Mouse (Mus musculus) lung, embryonic 14.5 days (tissue): Measurements from ENCODE around the gene Spon1. TPM values are rescaled to one million over a fixed set of nuclear protein-coding genes. Genes with fewer than 3 reads are reported as not detected.

ENCODE experiments used
- ATAC-seq: fragments of 200-750 bp; cut with Nextera tagmentation; 2 replicates; pipeline ENCODE4 v1.8.0; 2017; ENCODE audit warnings: mild to moderate bottlenecking, moderate TSS enrichment, moderate library complexity; ENCODE audit not compliant: insufficient read depth
- DNase-seq: peaks from one replicate; pipeline ENCODE4 v3.0.0-alpha.2; 2015
- H3K27ac ChIP-seq: fragments of 300-500 bp; sonication (generic); 2 replicates; pipeline ENCODE4 v1.5.1; 2014; ENCODE audit warnings: low read depth, mild to moderate bottlenecking, moderate library complexity
- H3K27me3 ChIP-seq: fragments of 300-500 bp; sonication (generic); 2 replicates; pipeline ENCODE4 v1.6.1; 2014; ENCODE audit warnings: low read length, control low read depth; ENCODE audit not compliant: insufficient read depth
- H3K36me3 ChIP-seq: fragments of 300-500 bp; sonication (generic); 2 replicates; pipeline ENCODE4 v1.6.1; 2014; ENCODE audit warnings: control low read depth; ENCODE audit not compliant: insufficient read depth
- H3K4me1 ChIP-seq: fragments of 300-500 bp; sonication (generic); 2 replicates; pipeline ENCODE4 v1.6.1; 2014; ENCODE audit warnings: antibody characterized with exemption, control low read depth; ENCODE audit not compliant: insufficient read depth
- H3K4me2 ChIP-seq: fragments of 300-500 bp; sonication (generic); 2 replicates; pipeline ENCODE4 v1.6.1; 2014; ENCODE audit warnings: mild to moderate bottlenecking
- H3K4me3 ChIP-seq: fragments of 300-500 bp; sonication (generic); 2 replicates; pipeline ENCODE4 v1.5.1; 2014; ENCODE audit warnings: low read depth, low read length
- H3K9ac ChIP-seq: fragments of 300-500 bp; sonication (generic); 2 replicates; pipeline ENCODE4 v1.6.1; 2014
- H3K9me3 ChIP-seq: fragments of 300-500 bp; sonication (generic); 2 replicates; pipeline ENCODE4 v1.6.1; 2016; ENCODE audit warnings: low read depth, low read length, control low read depth
- CTCF ChIP-seq: IDR thresholded peaks from 2 replicates; pipeline ENCODE4 v1.5.1; 2016; ENCODE audit warnings: antibody characterized with exemption, low read depth
- WGBS: fragments of 180-500 bp; shearing (Covaris S2); extraction: QIAGEN DNeasy Blood & Tissue Kit; methylation state at CpG from one replicate; pipeline ENCODE4 v1.1.7; 2014; 5-methylcytosine and 5-hydroxymethylcytosine counted together
- polyA plus RNA-seq: library from polyadenylated mRNA; unstranded; fragments of >200 nt; fragmentation: Nextera tagmentation; extraction: Ambion mirVana; gene quantifications from 2 replicates; pipeline ENCODE4 v1.2.1, GENCODE M21; 2014

Gene Spon1
- polyA plus RNA-seq, 1 experiment from 2014 or later: 2.5 TPM

- WGBS: 61% methylated on average over 3 of the region's 3 CpGs
Measured at GRCm38 (mm10) chr7:113774906-113775305, 9.1 kb downstream of the Spon1 start.

DNA sequence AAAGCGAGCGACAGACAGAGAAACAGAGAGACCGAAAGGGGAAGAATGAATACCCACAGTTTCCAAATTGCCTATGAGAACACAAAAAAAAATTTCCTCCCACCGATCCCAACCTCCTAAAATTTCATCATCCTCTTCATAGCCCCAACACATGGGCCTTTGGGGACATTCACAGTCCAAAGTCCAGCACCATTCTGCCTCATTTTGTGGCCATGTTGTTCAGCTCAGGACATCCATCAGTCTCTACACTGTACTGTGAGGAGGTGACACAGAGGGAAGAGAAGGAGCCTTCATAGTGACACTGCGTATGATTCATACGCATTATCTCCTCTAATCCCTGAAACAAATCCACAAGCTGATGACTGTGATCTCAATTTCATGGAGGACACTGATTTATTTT, 12.7 kb downstream of the Spon1 start:
- H3K4me1 ChIP-seq: no peaks in the 10 kb centered on the region
- no peak for DNase-seq
- WGBS: 96% methylated on average over 6 of the region's 6 CpGs

More at GRCm38 (mm10) chr7:113774906-113775305, 9.1 kb downstream of the Spon1 start:
- no peak for TF ChIP-seq CTCF
- no peak overlapping the region for H3K27ac ChIP-seq
- ATAC-seq: no peak
- H3K4me3 ChIP-seq: no peak overlapping the region
- peak; percentile 31 for DNase-seq
- no peaks in the 10 kb centered on the region for H3K4me1 ChIP-seq
- no peak overlapping the region for H3K4me2 ChIP-seq
- no peaks in the 10 kb centered on the region for H3K36me3 ChIP-seq
- no peak overlapping the region for H3K9ac ChIP-seq
- no peaks in the 10 kb centered on the region; the same call in 1 of the 2 replicates for H3K9me3 ChIP-seq
- H3K27me3 ChIP-seq: no peaks in the 10 kb centered on the region

DNA sequence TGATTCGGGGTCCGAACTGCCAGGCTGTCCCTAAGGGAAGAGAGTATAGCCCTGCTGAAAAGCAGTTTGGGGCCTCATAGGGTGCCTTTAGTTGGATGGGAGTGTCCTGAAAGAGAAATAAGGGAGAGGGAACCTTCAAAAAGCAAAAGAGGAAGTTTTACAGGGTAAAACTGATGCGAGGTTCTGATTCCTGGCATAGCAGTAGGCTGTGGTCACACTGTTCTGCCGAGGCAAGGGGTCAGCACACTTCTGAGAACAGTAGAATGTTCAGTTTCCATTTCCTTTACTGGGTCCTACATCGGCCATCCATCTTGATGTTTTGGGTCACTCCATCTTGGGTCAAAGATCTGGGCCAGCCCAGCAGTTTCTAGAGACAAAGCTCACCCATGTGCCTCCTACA, 14.5 kb downstream of the Spon1 start:
- no peak overlapping the region for H3K4me3 ChIP-seq
- H3K9me3 ChIP-seq: no peaks in the 10 kb centered on the region
- H3K27me3 ChIP-seq: no peaks in the 10 kb centered on the region
- no peaks in the 10 kb centered on the region for H3K4me1 ChIP-seq
- no peak for ATAC-seq
- no peak overlapping the region for H3K9ac ChIP-seq
- H3K36me3 ChIP-seq: no peaks in the 10 kb centered on the region
- DNase-seq: no peak
- H3K27ac ChIP-seq: no peak overlapping the region
- H3K4me2 ChIP-seq: no peak overlapping the region
- 88% methylated on average over 5 of the region's 5 CpGs for WGBS
- TF ChIP-seq CTCF: no peak

More for the DNA sequence above, 12.7 kb downstream of the Spon1 start:
- ATAC-seq: no peak
- no peaks in the 10 kb centered on the region for H3K9me3 ChIP-seq
- H3K4me3 ChIP-seq: no peak overlapping the region
- no peak for TF ChIP-seq CTCF
- H3K4me2 ChIP-seq: no peak overlapping the region
- no peaks in the 10 kb centered on the region for H3K36me3 ChIP-seq
- no peaks in the 10 kb centered on the region for H3K27me3 ChIP-seq
- no peak overlapping the region for H3K27ac ChIP-seq
- no peak overlapping the region for H3K9ac ChIP-seq

GRCm38 (mm10) chr7:113791991-113792390, 26.2 kb downstream of the Spon1 start:
- WGBS: 78% methylated on average over 5 of the region's 5 CpGs
- Histone ChIP-seq H3K9ac (no peak overlapping the region), H3K27me3 (no peaks in the 10 kb centered on the region), H3K4me1 (no peaks in the 10 kb centered on the region), H3K36me3 (no peaks in the 10 kb centered on the region), H3K27ac (no peak overlapping the region), H3K4me3 (no peak overlapping the region), H3K4me2 (no peak overlapping the region), H3K9me3 (no peaks in the 10 kb centered on the region)
- no peak for TF ChIP-seq CTCF
- DNase-seq (no peak), ATAC-seq (no peak)

GRCm38 (mm10) chr7:113792871-113793270, 27.1 kb downstream of the Spon1 start:
- WGBS: 61% methylated on average over 3 of the region's 3 CpGs
- Histone ChIP-seq H3K36me3 (no peaks in the 10 kb centered on the region), H3K27me3 (no peaks in the 10 kb centered on the region), H3K4me2 (no peak overlapping the region), H3K4me3 (no peak overlapping the region), H3K9me3 (no peaks in the 10 kb centered on the region), H3K27ac (no peak overlapping the region), H3K4me1 (no peaks in the 10 kb centered on the region), H3K9ac (no peak overlapping the region)
- ATAC-seq (no peak), DNase-seq (peak; percentile 33)
- TF ChIP-seq CTCF: no peak

DNA sequence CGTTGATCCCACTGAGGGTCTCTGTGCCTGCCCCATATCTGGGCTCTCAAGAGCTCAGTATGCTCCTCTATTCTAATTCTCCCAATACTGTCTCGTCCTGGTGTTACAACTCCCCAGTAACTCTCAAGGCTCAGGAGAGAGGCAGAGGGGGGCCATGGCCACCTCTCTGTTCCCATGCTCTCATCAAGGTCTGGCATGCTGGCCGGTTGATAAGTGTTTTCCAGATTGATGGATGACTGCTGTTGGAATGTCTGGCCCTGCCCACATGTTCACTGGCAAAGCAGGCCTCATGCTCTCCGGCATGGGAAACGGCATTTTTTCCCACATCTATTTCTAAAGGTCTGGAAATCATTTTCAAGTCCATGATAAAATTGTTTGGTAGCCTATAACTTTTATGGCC, 29.4 kb downstream of the Spon1 start:
- no peak for TF ChIP-seq CTCF
- 31% methylated on average over 5 of the region's 5 CpGs for WGBS
- no peak for ATAC-seq

DNA sequence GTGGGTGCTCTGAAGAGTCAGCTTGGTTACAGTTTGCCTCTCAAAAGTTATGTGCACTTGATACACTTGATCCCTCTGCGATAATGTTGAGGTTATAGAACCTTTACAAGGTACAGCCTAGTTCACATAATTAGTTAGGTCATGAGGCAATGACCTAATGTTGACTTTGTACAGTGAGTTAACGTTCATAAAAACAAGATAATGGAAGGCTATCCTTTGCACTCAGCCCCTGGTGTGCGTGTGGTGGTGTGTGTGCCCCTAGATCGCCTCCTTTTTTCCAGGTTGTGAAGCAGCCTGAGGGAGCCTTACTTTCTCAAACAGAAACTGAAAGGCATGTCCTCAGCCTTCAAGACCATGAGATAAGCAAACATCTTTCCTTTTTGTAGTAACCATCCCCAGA, 31.3 kb downstream of the Spon1 start:
- Histone ChIP-seq H3K9me3 (no peaks in the 10 kb centered on the region), H3K4me2 (no peak overlapping the region), H3K36me3 (no peaks in the 10 kb centered on the region), H3K9ac (no peak overlapping the region), H3K27me3 (no peaks in the 10 kb centered on the region), H3K4me1 (no peaks in the 10 kb centered on the region), H3K4me3 (no peak overlapping the region), H3K27ac (no peak overlapping the region)
- ATAC-seq (no peak), DNase-seq (no peak)
- WGBS: 70% methylated on average over 4 of the region's 4 CpGs
- TF ChIP-seq CTCF: no peak

More for the DNA sequence above, 29.4 kb downstream of the Spon1 start:
- Histone ChIP-seq H3K9me3 (no peaks in the 10 kb centered on the region), H3K27ac (no peak overlapping the region), H3K9ac (no peak overlapping the region), H3K4me2 (no peak overlapping the region), H3K4me1 (no peaks in the 10 kb centered on the region), H3K27me3 (no peaks in the 10 kb centered on the region), H3K4me3 (no peak overlapping the region), H3K36me3 (no peaks in the 10 kb centered on the region)
- no peak for DNase-seq

- DNase-seq (no peak), ATAC-seq (no peak)
- H3K4me2 ChIP-seq: no peak overlapping the region
- no peak for TF ChIP-seq CTCF
- H3K27ac ChIP-seq: no peak overlapping the region
- no peak overlapping the region for H3K9ac ChIP-seq
- H3K36me3 ChIP-seq: no peaks in the 10 kb centered on the region
- WGBS: 79% methylated on average over 6 of the region's 6 CpGs
- no peaks in the 10 kb centered on the region for H3K4me1 ChIP-seq
- no peaks in the 10 kb centered on the region for H3K9me3 ChIP-seq
- H3K27me3 ChIP-seq: no peaks in the 10 kb centered on the region
- H3K4me3 ChIP-seq: no peak overlapping the region
Measured at GRCm38 (mm10) chr7:113798605-113799255, 32.9 kb downstream of the Spon1 start.
